Mouse (Mus musculus) layer of hippocampus, postnatal 14 days (tissue): ENCODE measurements around the gene Slx4. TPM values are rescaled to one million over a fixed set of nuclear protein-coding genes. Genes with fewer than 3 reads are reported as not detected.
"Not testable (repeated sequence)": the region's sequence is repeated elsewhere in the genome, so short reads cannot be mapped to it uniquely, and the experiment has no call there.

Experiments
- DNase-seq, 2 experiments: peaks; one replicate each; pipeline ENCODE4 v3.0.0; 2021 to 2022; ENCODE audit warnings: low spot score in 2 of 2, mixed read lengths in 1 of 2
- long read RNA-seq, 2 experiments: library from polyadenylated mRNA; stranded (forward); transcript quantifications; one replicate each; pipeline ENCODE4 v2.0.0; 2021
- total RNA-seq, 2 experiments: library from RNA; stranded (reverse); gene quantifications; 2 replicates each; pipeline ENCODE4 v1.2.3; 2021

Slx4 gene
- total RNA-seq, result 10 to 100 TPM; 45.8 to 57.8 TPM
- long read RNA-seq, experiment 1, partial matches to known transcripts, result 1 of 4 reads
- long read RNA-seq, experiment 1, other reads (novel, unspliced or antisense), result 3 of 4 reads
- long read RNA-seq, experiment 2, partial matches to known transcripts, result 2 of 11 reads
- long read RNA-seq, experiment 2, other reads (novel, unspliced or antisense), result 8 of 11 reads

DNA sequence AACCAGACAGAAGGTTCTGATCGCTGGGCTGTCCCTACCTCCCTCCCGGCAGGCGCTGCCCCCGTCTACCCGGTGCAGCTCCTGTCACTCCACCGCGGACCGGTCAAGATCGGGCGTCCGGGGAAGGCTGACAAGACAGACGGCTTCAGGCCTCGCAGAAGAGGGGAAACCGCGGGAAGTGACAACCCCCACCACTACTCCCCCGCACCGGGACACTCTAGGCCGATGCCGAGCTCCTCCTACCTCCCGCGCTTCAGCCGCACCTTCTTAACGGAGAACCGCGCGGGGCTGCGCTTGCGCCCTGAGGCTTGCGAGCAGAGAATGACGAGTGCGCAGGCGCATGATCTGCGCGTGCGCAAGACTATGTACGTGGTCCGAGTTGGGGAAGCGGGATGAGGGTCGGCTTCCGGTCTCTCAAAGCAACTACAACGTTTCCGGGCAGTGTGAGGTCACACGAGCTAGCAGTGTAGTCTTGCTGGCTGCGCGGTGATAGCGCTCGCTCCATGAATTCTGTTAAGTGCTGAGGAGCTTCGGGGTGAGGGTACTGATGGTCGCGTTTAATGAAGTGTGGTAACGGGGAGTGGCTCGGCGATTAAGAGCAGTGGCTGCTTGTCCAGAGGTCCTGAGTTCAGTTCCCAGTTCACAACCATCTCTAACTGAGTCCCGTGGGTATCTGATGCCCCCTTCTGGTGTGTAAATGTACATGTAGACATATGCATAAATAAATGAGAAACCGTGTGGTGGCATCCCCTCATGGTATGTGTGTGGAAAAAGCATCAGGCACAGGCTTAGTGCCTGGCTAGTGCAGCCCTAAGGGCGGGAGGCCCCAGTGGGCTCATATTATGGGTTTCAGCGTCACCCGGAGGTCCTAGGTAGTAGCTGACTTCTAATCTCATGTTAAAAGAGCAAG, at the start of gene Slx4:
TSS of gene Slx4 (minus strand) at position 282 of the 910 bp plus-strand sequence.
- peak; percentile 94 to 97 for DNase-seq

- no peak for DNase-seq
Observed at GRCm38 (mm10) chr16:4052601-4053000, 49.0 kb upstream of the Slx4 start.

DNA sequence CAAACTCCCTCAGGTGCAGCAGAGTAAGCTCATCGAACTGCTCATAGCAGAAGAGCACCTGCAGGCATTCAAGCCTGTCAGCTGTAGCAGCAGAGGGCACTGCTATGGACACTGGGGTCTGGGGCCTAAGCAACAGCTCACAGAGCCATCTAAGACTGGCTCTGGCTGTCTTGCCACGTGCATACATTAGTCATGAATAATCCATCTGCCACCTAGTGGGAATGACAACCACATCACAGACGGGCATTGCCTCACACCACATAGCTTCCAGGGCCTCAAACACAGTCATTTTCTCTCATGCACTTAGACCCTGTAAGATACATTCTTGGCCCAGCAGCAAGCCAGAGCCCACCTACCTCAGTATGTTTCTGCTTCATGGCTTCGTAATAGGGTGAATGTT, 42.0 kb upstream of the Slx4 start:
- no peak for DNase-seq

DNA sequence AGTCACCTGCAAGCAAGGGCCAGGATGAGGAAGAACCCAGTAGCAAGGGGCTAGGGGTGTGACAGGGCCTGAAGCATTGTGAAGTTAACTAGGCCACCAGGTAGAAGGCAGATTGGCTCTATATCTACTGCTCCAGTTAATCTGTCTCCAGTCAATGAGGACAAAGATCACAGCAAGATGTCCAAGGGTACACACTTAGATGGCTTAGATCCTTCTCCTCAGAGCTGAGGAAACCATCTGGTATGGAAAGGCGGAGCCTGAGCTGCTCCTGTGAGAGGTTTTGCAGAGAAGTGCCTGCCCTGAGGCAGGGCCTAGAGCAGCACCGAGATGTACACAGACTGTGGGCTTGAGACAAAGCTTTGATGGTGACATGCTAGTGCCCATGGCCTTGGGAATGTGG, 40.5 kb upstream of the Slx4 start:
- DNase-seq, result no peak

DNA sequence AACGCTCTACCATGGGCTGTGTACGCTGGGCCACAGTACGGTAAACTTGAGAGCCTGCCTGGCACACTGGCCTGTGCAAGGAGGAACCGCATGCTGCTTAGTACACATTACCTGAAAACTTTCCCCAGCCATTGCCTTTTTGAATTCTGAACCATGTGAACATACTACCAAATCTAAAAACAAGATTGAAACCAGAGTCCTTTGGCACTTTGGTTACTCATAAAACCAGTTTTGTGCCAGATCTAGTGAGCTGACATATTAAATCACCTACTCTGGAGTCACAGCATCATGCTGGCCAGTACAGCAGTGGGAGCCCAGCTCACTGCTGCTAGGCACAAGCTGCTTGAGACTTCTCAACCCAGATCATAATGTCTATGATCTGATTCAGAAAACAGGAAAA, 38.1 kb upstream of the Slx4 start:
- no peak for DNase-seq

DNA sequence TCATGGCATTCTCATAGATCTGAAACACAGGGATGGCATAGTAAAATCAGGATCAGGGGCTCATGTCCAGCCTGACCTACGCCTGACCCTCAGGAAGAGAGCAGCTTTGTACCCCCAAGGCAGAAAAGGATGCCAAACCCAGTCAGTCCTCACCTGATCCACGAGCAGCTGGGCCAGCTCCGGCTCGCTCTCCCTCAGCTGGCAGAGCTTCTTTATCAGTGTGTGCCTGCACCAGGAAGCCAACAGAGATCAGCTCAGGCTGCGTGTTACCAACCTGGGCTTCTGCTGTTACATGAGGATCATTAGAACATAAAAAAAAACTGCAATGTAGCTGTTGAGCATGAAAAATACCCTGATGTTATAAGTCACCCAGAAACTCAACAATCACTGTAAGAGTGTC, 36.6 kb upstream of the Slx4 start:
- no peak for DNase-seq

GRCm38 (mm10) chr16:4037690-4038089, 34.1 kb upstream of the Slx4 start:
- DNase-seq, result no peak

DNA sequence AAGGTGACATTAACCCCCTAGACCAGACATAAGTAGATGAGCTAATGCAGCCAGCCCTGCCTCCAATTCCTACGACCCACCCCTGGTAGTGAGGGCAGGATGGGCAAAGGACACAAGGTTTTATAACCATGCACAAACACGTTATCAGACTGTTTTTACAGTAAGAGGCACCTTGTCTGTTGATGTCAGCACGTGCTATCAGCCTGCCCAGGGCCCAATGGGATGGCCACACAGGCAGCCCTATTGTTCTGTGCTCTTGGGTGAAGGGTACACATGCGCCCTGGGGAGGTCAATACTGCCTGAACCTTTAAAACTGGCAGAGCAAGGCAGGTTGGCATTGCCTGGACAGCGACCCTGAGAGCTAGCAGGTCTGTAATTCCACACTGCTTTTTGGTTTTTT, 33.2 kb upstream of the Slx4 start, which contains the start of gene Dnase1:
TSS of gene Dnase1 (plus strand) at position 136 of the 400 bp plus-strand sequence.
- no peak for DNase-seq

DNA sequence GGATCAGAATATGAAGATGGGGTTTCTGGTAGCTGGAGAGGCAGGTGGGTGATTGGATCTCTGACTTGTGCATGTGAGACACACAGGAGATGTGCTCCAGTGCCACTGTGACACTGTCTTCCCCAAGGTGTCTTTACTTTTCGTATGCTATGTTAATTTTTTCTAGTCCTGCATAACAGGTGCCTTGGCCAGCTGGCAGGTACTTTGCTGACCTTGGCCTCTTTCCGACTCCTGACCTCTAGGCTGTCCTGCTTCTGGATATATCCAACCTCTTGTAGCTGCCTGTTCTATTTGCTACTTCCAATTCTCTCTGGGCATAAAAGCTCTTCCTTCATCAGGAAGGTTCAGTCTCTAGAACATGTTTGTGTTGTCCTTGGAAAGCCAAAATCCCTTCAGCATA, 32.0 kb upstream of the Slx4 start:
- no peak for DNase-seq

DNA sequence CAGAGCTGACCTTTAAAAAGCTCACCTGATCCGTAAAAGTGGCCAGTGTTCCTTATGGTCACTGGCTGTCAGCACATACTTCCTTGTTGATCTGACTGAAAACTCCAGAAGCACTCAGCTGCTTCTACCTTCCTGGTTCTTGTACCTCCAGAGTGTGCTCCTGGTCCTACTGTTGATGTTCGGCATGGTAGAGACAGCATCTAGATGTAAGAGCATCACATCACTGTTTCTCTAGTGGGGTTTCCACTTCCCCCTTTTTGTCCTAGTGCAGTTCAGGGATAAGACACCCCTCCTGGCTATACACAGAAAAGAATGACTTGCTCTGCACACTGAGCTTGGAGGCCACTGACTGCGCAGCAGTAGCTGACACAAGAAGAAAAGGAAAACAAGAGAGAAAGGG, 30.9 kb upstream of the Slx4 start:
- DNase-seq, result no peak

DNA sequence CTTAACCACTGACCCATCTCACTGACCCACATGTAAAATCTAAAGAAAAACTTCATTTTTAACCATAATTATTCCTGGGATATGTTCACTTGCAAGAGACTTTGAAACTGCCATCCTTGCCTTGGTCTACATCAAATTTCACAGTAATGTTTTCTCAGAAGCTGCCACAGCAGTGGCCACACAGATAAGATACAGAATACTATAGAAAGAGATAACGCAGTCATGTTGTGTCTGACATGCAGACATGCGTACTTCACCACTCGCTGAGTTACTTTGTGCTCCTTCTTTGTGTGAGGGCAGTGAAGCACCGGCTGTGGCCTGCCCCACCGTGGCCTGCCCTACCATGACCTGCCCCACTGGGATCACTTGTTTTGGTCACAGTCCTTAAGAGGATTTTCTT, 30.4 kb upstream of the Slx4 start:
- no peak for DNase-seq

DNA sequence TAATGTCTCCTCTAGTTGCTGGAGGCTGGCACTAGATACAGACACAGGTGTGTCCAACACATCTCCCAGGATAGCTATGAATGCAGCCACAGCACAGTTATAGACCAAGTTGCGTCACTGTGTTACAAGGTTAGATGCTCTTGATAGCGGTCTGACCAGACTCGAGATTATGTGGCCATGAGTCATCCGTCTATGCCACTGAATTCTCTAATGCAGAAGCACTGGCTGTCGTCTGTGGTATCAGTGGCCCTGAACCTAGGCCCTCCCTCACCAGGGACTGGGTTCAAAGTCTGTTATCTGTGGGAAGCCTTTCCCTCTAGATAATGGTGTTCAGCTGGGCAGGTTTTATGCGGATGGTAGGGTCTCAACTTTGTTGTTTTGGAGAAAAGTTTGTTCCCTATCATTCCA, 28.8 kb upstream of the Slx4 start:
- DNase-seq, result no peak

DNA sequence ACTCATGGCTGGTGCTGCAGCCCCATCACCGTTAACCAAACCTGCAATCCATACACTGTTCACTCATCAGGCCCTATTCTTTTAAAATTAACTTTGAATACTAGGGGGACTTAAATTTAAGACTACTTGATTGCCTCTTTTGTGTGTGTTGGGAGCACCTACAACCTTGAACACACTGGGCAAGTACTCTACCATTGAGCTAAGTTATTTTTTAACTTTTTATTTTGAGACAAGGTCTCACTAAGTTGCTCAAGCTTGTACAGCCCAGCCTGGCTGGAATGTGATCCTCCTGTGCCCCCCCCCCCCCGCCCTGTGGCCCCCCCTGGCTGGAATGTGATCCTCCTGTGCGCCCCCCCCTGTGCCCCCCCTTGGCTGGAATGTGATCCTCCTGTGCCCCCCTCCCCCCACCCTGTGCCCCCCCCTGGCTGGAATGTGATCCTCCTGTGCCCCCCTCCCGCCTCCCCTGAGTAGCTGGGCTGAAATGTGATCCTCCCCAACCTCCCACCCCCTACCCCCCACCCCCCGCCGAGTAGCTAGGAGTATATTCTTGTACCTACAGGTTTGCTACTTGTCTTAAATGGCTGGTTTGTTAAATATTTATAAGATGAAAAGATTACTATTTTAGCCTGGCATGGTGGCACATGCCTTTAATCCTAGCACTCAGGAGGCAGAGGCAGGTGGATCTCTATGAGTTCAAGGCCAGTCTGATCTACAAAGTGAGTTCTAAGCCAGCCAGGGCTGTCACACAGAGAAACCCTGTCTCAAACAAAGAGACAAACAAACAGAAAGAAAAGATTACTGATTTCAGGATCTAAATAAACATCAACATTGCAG, 28.1 kb upstream of the Slx4 start:
- DNase-seq, result no peak

DNA sequence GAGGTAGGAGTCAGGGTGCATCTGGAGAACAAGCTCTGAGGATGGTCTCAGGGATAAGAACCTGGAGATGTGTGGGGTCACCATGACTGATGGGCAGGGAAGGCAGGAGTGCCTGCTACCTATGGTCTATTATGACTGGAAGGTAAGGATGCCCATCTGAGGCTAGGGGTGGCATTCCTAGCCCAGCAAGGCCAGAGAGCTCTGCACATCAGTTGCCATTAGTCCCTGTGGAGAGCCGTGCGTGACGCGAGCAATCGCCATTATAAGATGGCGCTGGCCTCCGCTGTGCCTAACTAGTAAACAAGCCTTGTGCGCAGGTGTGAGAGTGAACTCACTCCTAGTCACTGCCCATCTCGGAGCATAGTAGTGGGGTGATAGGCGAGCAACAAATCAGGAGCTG, 26.9 kb upstream of the Slx4 start:
- DNase-seq, result no peak

DNA sequence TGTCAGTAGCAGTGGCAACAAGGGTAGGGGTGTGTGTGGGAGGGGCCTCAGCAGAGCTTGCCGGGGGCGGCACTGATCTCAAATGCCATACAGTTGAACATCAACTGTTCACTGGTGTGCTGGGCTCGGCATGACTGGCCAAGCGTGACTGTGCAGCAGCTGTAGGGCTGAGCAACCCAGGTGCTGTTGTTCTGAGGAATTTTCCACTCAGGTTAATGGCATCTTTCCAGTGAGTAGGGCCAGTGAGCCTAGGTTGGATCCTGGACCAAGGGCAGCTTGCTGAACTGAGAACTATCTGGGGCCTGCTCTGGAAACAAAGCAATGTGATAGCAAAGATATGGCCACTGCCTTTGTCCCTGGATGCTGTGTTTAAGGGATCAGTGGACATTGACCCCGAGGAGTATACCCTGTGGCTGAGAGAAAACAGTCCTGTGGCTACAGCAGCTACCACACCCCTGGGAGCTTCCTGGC, 25.8 kb upstream of the Slx4 start:
- no peak for DNase-seq

DNA sequence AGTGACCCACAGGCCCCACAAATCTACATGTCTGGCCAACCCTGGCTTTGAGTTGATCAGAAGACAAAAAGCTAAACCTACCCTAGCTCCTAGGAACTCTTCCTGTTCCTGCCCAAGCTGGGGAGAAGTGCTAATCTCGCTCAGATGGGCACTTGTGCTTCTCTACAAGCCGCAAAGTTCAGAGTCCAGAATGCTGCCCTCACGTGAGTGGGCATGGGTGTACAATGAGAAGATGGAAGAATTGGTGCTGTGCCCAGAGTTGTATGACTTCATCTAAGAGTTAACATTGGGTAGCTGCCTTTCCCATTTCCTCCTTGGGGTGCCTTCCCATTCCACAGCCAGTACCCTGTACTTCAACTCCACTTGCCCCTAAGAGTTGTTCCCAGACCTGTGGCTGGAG, 23.6 kb upstream of the Slx4 start:
- DNase-seq, result no peak

DNA sequence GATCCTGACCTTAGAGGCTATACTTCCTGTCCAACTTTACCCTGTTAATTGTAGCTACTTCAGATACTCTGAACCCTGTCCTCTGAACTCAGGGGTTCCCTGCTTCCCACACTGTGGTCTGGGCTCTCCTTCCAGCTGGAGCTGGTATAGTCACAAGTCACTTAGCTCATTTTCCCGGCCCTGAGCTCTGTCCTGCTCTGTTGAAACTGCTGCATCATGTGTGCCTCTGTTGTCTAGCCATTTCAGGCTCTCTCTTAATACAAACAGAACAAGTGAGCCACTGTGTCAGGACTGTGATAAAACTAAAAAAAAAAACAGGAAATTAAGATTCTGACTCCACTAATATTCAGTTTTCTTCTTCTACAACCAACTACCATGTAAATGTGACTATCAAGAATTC, 23.1 kb upstream of the Slx4 start:
- DNase-seq, result no peak

DNA sequence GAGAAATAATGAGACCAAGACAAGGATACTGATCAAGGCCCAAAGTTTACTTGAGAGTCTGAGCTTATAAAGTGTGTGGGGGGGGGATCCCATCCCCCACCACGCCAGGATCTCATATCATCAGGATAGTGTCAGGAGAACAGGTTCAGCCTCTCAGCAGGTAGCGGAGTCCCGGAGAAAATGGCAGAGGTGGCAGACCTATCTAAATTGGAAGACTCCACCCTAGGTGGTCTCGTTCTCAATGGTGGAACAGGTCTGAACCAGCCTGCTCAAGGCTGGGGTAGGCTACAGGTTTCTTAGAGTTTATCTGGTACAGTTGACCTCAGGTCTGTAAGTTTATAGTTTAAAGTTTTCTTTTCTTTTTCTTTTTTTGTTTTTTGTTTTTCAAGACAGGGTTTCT, 19.1 kb upstream of the Slx4 start:
- no peak for DNase-seq

GRCm38 (mm10) chr16:4021241-4021640, 17.7 kb upstream of the Slx4 start:
- no peak for DNase-seq

DNA sequence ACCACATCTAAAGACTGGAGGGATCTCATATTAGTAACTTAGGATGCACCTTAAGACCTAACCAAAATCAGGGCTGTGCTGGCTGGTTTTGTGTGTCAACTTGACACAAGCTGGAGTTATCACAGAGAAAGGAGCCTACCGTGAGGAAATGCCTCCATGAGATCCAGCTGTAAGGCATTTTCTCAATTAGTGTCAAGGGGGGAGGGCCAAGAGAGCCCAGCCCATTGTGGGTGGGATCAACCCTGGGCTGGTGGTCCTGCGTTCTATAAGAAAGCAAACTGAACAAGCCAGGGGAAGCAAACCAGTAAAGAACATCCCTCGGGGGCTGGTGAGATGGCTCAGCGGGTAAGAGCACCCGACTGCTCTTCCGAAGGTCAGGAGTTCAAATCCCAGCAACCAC, 13.9 kb upstream of the Slx4 start:
- not testable (repeated sequence) for DNase-seq

GRCm38 (mm10) chr16:4016786-4017185, 13.2 kb upstream of the Slx4 start:
- not testable (repeated sequence) for DNase-seq
